Mouse (Mus musculus): ENCODE measurements at regions not wholly inside any gene's neighbourhood (a gene's known extent, or its start where the extent isn't known, plus 50 kb on each side); places are given as distances from the start of the nearest gene placed in this dataset.

DNA sequence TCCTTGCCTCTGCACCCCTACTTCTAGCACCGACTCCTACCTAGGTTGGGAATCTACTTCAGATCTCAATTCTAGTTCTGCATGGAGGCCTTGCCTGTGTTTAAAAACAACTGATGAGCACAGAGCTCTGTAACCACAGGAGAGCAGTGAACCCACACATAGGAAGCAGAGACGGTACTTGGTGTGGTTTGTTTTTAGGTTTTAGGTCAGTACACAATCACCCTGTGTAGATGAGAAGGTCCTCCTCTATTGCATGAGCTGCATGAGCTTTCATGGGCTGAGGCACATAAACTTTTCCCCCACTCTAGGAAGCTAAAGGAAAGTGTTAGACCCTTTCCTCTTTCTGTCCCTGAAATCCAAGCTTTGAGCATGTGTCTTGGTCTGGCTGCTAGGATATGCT lies 390.4 kb upstream of the Nrp1 start:
- H3K27me3 ChIP-seq (ENCODE audit: control insufficient read depth, insufficient read depth, insufficient read length) = no peaks in the 10 kb centered on the region
- TF ChIP-seq TCF12 (IDR thresholded peaks at IDR 0.05; ENCODE audit: insufficient read depth, poor library complexity, severe bottlenecking) (no peak), MYOD1 (IDR thresholded peaks at IDR 0.05; ENCODE audit: control insufficient read depth in 1 of 3, insufficient read length in 2 of 3, low read depth in 2 of 3) (no peak), CEBPB (IDR thresholded peaks at IDR 0.05; ENCODE audit: insufficient read depth, poor library complexity, severe bottlenecking) (no peak), SRF (IDR thresholded peaks at IDR 0.05; ENCODE audit: control insufficient read depth, insufficient read length, low read depth) (no peak), POLR2AphosphoS2 (IDR thresholded peaks at IDR 0.05; ENCODE audit: insufficient read length, low read depth) (no peak), TCF3 (IDR thresholded peaks at IDR 0.05; ENCODE audit: insufficient read length, low read depth) (no peak), MYOG (IDR thresholded peaks at IDR 0.05; ENCODE audit: control insufficient read depth in 1 of 3, insufficient read depth in 1 of 3, insufficient read length in 2 of 3, low read depth in 2 of 3) (no peak), MAX (IDR thresholded peaks at IDR 0.05; ENCODE audit: low read depth) (no peak), E2F4 (IDR thresholded peaks at IDR 0.05; ENCODE audit: insufficient read depth) (no peak), USF1 (IDR thresholded peaks at IDR 0.05; ENCODE audit: low read depth) (no peak), REST (IDR thresholded peaks at IDR 0.05; ENCODE audit: insufficient read depth, insufficient read length) (no peak), POLR2A (IDR thresholded peaks at IDR 0.05; ENCODE audit: insufficient read length, low read depth) (no peak)
- H3K4me3 ChIP-seq = no peak overlapping the region
- no peaks in the 10 kb centered on the region for H3K79me2 ChIP-seq (ENCODE audit: control insufficient read depth, insufficient read depth)
- no peaks in the 10 kb centered on the region for H3K36me3 ChIP-seq (ENCODE audit: control insufficient read depth, insufficient read depth)
- no peak overlapping the region for H3ac ChIP-seq (ENCODE audit: control insufficient read depth, insufficient read length)
- no peak overlapping the region for H3K4me2 ChIP-seq (ENCODE audit: low read depth)

DNA sequence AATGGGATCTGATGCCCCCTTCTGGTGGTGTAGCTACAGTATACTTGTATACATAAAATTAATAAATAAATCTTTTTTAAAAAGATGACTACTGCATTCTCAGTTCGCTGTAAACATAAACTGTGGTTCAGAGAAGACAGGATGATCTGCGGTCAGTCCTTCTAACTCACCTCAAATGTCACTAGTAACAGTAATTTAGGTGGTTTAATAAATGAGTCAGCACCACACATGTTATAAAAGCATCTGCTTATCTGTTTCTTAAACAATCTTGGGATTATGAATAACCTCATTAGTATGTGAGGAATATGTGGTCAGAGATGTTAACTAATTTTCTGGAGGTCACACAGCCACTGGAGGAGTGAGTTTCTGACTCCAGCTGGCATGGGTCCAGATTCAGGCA lies 385.2 kb upstream of the Nrp1 start:
- TF ChIP-seq REST (IDR thresholded peaks at IDR 0.05; ENCODE audit: insufficient read depth, insufficient read length) (no peak), MYOD1 (IDR thresholded peaks at IDR 0.05; ENCODE audit: control insufficient read depth in 1 of 3, insufficient read length in 2 of 3, low read depth in 2 of 3) (no peak), POLR2AphosphoS2 (IDR thresholded peaks at IDR 0.05; ENCODE audit: insufficient read length, low read depth) (no peak), POLR2A (IDR thresholded peaks at IDR 0.05; ENCODE audit: insufficient read length, low read depth) (no peak), TCF12 (IDR thresholded peaks at IDR 0.05; ENCODE audit: insufficient read depth, poor library complexity, severe bottlenecking) (no peak), MYOG (IDR thresholded peaks at IDR 0.05; ENCODE audit: control insufficient read depth in 1 of 3, insufficient read depth in 1 of 3, insufficient read length in 2 of 3, low read depth in 2 of 3) (no peak), SRF (IDR thresholded peaks at IDR 0.05; ENCODE audit: control insufficient read depth, insufficient read length, low read depth) (no peak), MAX (IDR thresholded peaks at IDR 0.05; ENCODE audit: low read depth) (no peak), USF1 (IDR thresholded peaks at IDR 0.05; ENCODE audit: low read depth) (no peak), E2F4 (IDR thresholded peaks at IDR 0.05; ENCODE audit: insufficient read depth) (no peak)
- H3K27me3 ChIP-seq (ENCODE audit: control insufficient read depth, insufficient read depth, insufficient read length) = no peaks in the 10 kb centered on the region
- H3K4me2 ChIP-seq (ENCODE audit: low read depth) = peak overlapping the region; percentile 10
- no peak overlapping the region for H3K4me3 ChIP-seq
- H3K36me3 ChIP-seq (ENCODE audit: control insufficient read depth, insufficient read depth) = no peaks in the 10 kb centered on the region
- H3ac ChIP-seq (ENCODE audit: control insufficient read depth, insufficient read length) = no peak overlapping the region
- no peaks in the 10 kb centered on the region for H3K79me2 ChIP-seq (ENCODE audit: control insufficient read depth, insufficient read depth)

DNA sequence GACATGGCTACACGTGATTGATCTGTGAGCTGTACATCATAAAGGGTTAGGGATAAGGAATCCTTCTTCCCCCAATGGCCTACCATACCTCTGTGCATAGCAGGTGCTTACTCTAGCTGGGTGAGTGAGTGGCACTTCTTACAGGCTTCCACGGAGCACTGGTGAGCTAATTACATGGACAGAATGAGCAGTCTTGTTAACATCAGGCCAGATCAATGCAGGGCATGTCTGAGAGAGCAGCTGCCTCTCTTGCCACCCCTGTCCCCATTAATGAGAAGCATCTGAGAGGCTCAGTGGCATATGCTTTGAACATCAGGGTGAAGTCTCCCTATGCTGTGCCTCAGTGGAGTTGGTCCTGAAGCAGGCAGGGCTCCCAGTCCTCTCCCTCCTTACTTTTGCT lies 380.7 kb upstream of the Nrp1 start:
- no peaks in the 10 kb centered on the region for H3K27me3 ChIP-seq (ENCODE audit: control insufficient read depth, insufficient read depth, insufficient read length)
- no peak overlapping the region for H3K4me2 ChIP-seq (ENCODE audit: low read depth)
- H3K36me3 ChIP-seq (ENCODE audit: control insufficient read depth, insufficient read depth) = no peaks in the 10 kb centered on the region
- no peak for TF ChIP-seq MYOD1 (IDR thresholded peaks at IDR 0.05; ENCODE audit: control insufficient read depth in 1 of 3, insufficient read length in 2 of 3, low read depth in 2 of 3)
- no peak for TF ChIP-seq MAX (IDR thresholded peaks at IDR 0.05; ENCODE audit: low read depth)
- no peak for TF ChIP-seq REST (IDR thresholded peaks at IDR 0.05; ENCODE audit: insufficient read depth, insufficient read length)
- no peak for TF ChIP-seq MYOG (IDR thresholded peaks at IDR 0.05; ENCODE audit: control insufficient read depth in 1 of 3, insufficient read depth in 1 of 3, insufficient read length in 2 of 3, low read depth in 2 of 3)
- no peak overlapping the region for H3ac ChIP-seq (ENCODE audit: control insufficient read depth, insufficient read length)
- H3K79me2 ChIP-seq (ENCODE audit: control insufficient read depth, insufficient read depth) = no peaks in the 10 kb centered on the region
- no peak overlapping the region for H3K4me3 ChIP-seq

DNA sequence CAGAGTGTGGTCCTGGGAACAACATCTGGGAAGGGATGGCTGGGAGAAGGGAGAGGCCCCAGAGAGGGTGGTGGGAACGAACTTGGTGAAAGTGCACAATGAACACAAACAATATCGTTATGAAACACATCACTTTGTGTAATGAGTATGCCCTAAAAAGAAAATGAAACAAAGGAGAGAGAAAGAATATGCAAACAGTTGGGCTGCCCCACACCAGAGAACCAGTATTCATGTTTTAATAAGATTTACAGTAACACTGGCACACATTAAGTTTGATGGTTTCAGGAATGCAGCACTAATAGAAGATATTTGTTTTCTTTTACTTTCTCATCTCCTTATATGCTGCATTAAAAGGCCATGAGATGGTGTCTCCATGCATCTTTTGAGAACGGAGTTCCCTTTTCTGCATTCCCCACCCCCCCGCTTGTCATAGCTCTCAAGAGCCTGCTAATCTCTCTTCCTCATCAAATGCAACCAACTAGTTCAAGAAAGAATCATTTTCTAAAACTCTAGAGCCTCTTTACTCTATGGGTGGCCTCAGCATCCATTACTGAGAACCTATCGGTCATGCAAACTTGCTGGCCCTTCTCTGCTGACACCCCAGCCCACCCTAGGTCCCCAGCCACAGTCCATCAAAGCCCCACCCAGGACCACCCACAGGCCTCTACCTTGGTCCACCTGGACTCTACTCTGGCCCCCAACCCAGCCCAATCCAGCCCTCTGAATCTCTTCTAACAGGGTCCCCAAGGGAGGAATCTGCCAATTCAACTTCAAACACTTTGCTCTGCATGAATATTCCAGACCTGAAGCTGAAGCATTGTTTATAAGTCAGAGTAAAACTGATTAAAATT lies 379.0 kb upstream of the Nrp1 start:
- no peak overlapping the region for H3K4me2 ChIP-seq (ENCODE audit: low read depth)
- TF ChIP-seq MAX (IDR thresholded peaks at IDR 0.05; ENCODE audit: low read depth) = no peak
- TF ChIP-seq TCF3 (IDR thresholded peaks at IDR 0.05; ENCODE audit: insufficient read length, low read depth) = no peak
- no peak for TF ChIP-seq POLR2A (IDR thresholded peaks at IDR 0.05; ENCODE audit: insufficient read length, low read depth)
- H3K36me3 ChIP-seq (ENCODE audit: control insufficient read depth, insufficient read depth) = no peaks in the 10 kb centered on the region
- no peaks in the 10 kb centered on the region for H3K79me2 ChIP-seq (ENCODE audit: control insufficient read depth, insufficient read depth)
- H3K27me3 ChIP-seq (ENCODE audit: control insufficient read depth, insufficient read depth, insufficient read length) = no peaks in the 10 kb centered on the region
- H3ac ChIP-seq (ENCODE audit: control insufficient read depth, insufficient read length) = no peak overlapping the region
- H3K4me3 ChIP-seq = no peak overlapping the region

DNA sequence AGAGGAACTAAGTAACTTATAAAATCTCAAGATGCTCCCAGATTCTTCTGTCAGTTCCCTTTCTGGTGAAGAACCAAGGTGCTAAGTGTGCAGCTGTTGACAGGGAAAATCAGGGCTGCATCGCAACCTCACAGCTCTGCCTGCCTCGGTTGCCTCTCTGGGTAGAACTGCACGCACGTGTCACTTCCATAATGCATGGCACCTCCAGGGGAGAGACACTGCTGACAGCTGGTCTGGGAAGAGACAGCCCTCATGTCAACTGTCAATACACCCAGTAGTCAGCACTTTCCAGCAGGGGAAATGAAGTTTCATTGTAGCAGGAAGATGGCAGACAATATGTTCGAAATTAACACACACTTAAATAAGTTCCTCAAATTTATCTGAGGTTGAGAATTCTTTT lies 376.2 kb upstream of the Nrp1 start:
- Histone ChIP-seq H3K27me3 (ENCODE audit: control insufficient read depth, insufficient read depth, insufficient read length) (no peaks in the 10 kb centered on the region), H3K79me2 (ENCODE audit: control insufficient read depth, insufficient read depth) (no peaks in the 10 kb centered on the region), H3K4me2 (ENCODE audit: low read depth) (no peak overlapping the region), H3K4me3 (no peak overlapping the region), H3ac (ENCODE audit: control insufficient read depth, insufficient read length) (no peak overlapping the region), H3K36me3 (ENCODE audit: control insufficient read depth, insufficient read depth) (no peaks in the 10 kb centered on the region)
- TF ChIP-seq TCF12 (IDR thresholded peaks at IDR 0.05; ENCODE audit: insufficient read depth, poor library complexity, severe bottlenecking) (no peak), MAX (IDR thresholded peaks at IDR 0.05; ENCODE audit: low read depth) (no peak), MYOG (IDR thresholded peaks at IDR 0.05; ENCODE audit: control insufficient read depth in 1 of 3, insufficient read depth in 1 of 3, insufficient read length in 2 of 3, low read depth in 2 of 3) (no peak), E2F4 (IDR thresholded peaks at IDR 0.05; ENCODE audit: insufficient read depth) (no peak), REST (IDR thresholded peaks at IDR 0.05; ENCODE audit: insufficient read depth, insufficient read length) (no peak), POLR2A (IDR thresholded peaks at IDR 0.05; ENCODE audit: insufficient read length, low read depth) (no peak), POLR2AphosphoS2 (IDR thresholded peaks at IDR 0.05; ENCODE audit: insufficient read length, low read depth) (no peak), TCF3 (IDR thresholded peaks at IDR 0.05; ENCODE audit: insufficient read length, low read depth) (no peak), MYOD1 (IDR thresholded peaks at IDR 0.05; ENCODE audit: control insufficient read depth in 1 of 3, insufficient read length in 2 of 3, low read depth in 2 of 3) (no peak), SRF (IDR thresholded peaks at IDR 0.05; ENCODE audit: control insufficient read depth, insufficient read length, low read depth) (no peak), USF1 (IDR thresholded peaks at IDR 0.05; ENCODE audit: low read depth) (no peak), CEBPB (IDR thresholded peaks at IDR 0.05; ENCODE audit: insufficient read depth, poor library complexity, severe bottlenecking) (no peak)

Data from myocyte (in vitro differentiated cells).